Mouse (Mus musculus) liver, embryonic 14.5 days (tissue): ENCODE data around the gene Ccdc149.

Source experiments
- CTCF ChIP-seq: IDR thresholded peaks from 2 replicates; pipeline ENCODE4 v1.5.1; 2016; ENCODE audit warnings: antibody characterized with exemption, low read depth, control low read depth
- EP300 ChIP-seq: IDR thresholded peaks from 2 replicates; pipeline ENCODE4 v1.6.1; 2016; ENCODE audit warnings: antibody characterized with exemption, low read depth

- TF ChIP-seq EP300 (no peak), CTCF (no peak)
Observed at GRCm38 (mm10) chr5:52428613-52429012, 42.7 kb downstream of the Ccdc149 start.
